Mouse (Mus musculus) CH12.LX (cell line): ENCODE measurements around the gene Hecw2. TPM values are rescaled to one million over a fixed set of nuclear protein-coding genes. Genes with fewer than 3 reads are reported as not detected.

Experiments used
- DNase-seq: peaks from one replicate; pipeline ENCODE4 v3.0.0-alpha.2; 2013; ENCODE audit errors: extremely low read depth
- H3K27ac ChIP-seq: 2 replicates; pipeline ENCODE4 v1.5.1; 2012; ENCODE audit warnings: low read depth, mild to moderate bottlenecking, control low read depth, moderate library complexity; ENCODE audit not compliant: insufficient read depth
- H3K27me3 ChIP-seq: replicated peaks from 2 replicates; pipeline ENCODE3; 2012; ENCODE audit warnings: inconsistent platforms
- H3K36me3 ChIP-seq, 2 experiments: replicated peaks in 1 of 2; 2 replicates each; pipeline versions ENCODE3 to v1.6.1; 2012; ENCODE audit warnings: inconsistent platforms in 1 of 2, low read length in 1 of 2, mild to moderate bottlenecking in 1 of 2, mixed read lengths in 1 of 2, moderate library complexity in 1 of 2; ENCODE audit not compliant: control insufficient read depth in 1 of 2, insufficient read depth in 1 of 2
- H3K4me1 ChIP-seq, 2 experiments: 2 replicates each; pipeline ENCODE4 v1.6.1; 2012; ENCODE audit warnings: inconsistent platforms in 1 of 2, moderate library complexity in 1 of 2; ENCODE audit not compliant: insufficient read depth in 2 of 2, control insufficient read depth in 1 of 2
- H3K4me2 ChIP-seq: 2 replicates; pipeline ENCODE4 v1.6.1; 2012; ENCODE audit warnings: low read depth, mild to moderate bottlenecking, control low read depth; ENCODE audit not compliant: poor library complexity, insufficient read depth, severe bottlenecking
- H3K4me3 ChIP-seq, 3 experiments: fragments of 150-350 bp in 1 of 3; sonication (generic) in 1 of 3; replicated peaks in 1 of 3; 2 replicates each; pipeline versions ENCODE3 to v1.5.1; 2011 to 2012; ENCODE audit warnings: low read depth in 2 of 3, low read length in 2 of 3, mild to moderate bottlenecking in 2 of 3, moderate library complexity in 2 of 3, control low read depth in 1 of 3, improper control_type of control experiment in 1 of 3, inconsistent platforms in 1 of 3, mixed read lengths in 1 of 3; ENCODE audit not compliant: poor library complexity in 1 of 3
- H3K79me2 ChIP-seq: replicated peaks from 2 replicates; pipeline ENCODE4 v1.6.1; 2012; ENCODE audit warnings: mild to moderate bottlenecking, moderate library complexity; ENCODE audit not compliant: control insufficient read depth, poor library complexity, insufficient read depth, severe bottlenecking; ENCODE audit errors: extremely low read depth
- H3K9ac ChIP-seq: 2 replicates; pipeline ENCODE4 v1.6.1; 2012; ENCODE audit warnings: low read depth, mild to moderate bottlenecking, control low read depth, moderate library complexity; ENCODE audit not compliant: insufficient read depth
- H3K9me3 ChIP-seq: replicated peaks from 2 replicates; pipeline ENCODE3; 2012; ENCODE audit warnings: low read length, inconsistent platforms, mixed read lengths
- BHLHE40 ChIP-seq: IDR thresholded peaks from 2 replicates; pipeline ENCODE4 v1.6.1; 2011; ENCODE audit warnings: mild to moderate bottlenecking, low read depth, low read length, improper control_type of control experiment
- CTCF ChIP-seq, 2 experiments: IDR thresholded peaks in 1 of 2; conservative IDR thresholded peaks in 1 of 2; 2 replicates each; pipeline ENCODE4 v1.5.1; 2011 to 2012; ENCODE audit warnings: low read depth in 2 of 2, low read length in 2 of 2, improper control_type of control experiment in 1 of 2, inconsistent platforms in 1 of 2, mild to moderate bottlenecking in 1 of 2, moderate library complexity in 1 of 2
- EP300 ChIP-seq: IDR thresholded peaks from 2 replicates; pipeline ENCODE4 v1.6.1; 2011; ENCODE audit warnings: low read length, improper control_type of control experiment
- ETS1 ChIP-seq: conservative IDR thresholded peaks from 2 replicates; pipeline ENCODE4 v1.6.1; 2012; ENCODE audit warnings: low read depth, mild to moderate bottlenecking, inconsistent platforms, low read length, improper control_type of control experiment, moderate library complexity
- IRF4 ChIP-seq: IDR thresholded peaks from 2 replicates; pipeline ENCODE4 v1.6.1; 2014; ENCODE audit warnings: low read depth, mild to moderate bottlenecking, inconsistent platforms, low read length, improper control_type of control experiment
- JUN ChIP-seq: IDR thresholded peaks from 2 replicates; pipeline ENCODE4 v1.6.1; 2011; ENCODE audit warnings: low read depth, mild to moderate bottlenecking, low read length, improper control_type of control experiment, moderate library complexity; ENCODE audit not compliant: insufficient read depth
- JUND ChIP-seq: conservative IDR thresholded peaks from 2 replicates; pipeline ENCODE4 v1.6.1; 2011; ENCODE audit warnings: low read depth, low read length, improper control_type of control experiment
- KAT2A ChIP-seq: IDR thresholded peaks from 2 replicates; pipeline ENCODE4 v1.6.1; 2012; ENCODE audit warnings: low read length, improper control_type of control experiment, inconsistent platforms; ENCODE audit not compliant: insufficient replicate concordance
- MAX ChIP-seq: IDR thresholded peaks from 2 replicates; pipeline ENCODE4 v1.6.1; 2011; ENCODE audit warnings: low read length, improper control_type of control experiment
- MAZ ChIP-seq: IDR thresholded peaks from 2 replicates; pipeline ENCODE4 v1.6.1; 2012; ENCODE audit warnings: low read depth, mild to moderate bottlenecking, inconsistent platforms, low read length, improper control_type of control experiment, moderate library complexity
- MEF2A ChIP-seq: IDR thresholded peaks from 2 replicates; pipeline ENCODE4 v1.6.1; 2014; ENCODE audit warnings: low read depth, mild to moderate bottlenecking, inconsistent platforms, low read length, improper control_type of control experiment, borderline replicate concordance
- MXI1 ChIP-seq: IDR thresholded peaks from 2 replicates; pipeline ENCODE4 v1.6.1; 2011; ENCODE audit warnings: mild to moderate bottlenecking, low read depth, low read length, improper control_type of control experiment
- MYC ChIP-seq: IDR thresholded peaks from 2 replicates; pipeline ENCODE4 v1.6.1; 2011; ENCODE audit warnings: low read depth, mild to moderate bottlenecking, improper control_type of control experiment, low read length
- NRF1 ChIP-seq: IDR thresholded peaks from 2 replicates; pipeline ENCODE4 v1.6.1; 2014; ENCODE audit warnings: low read depth, mild to moderate bottlenecking, inconsistent platforms, low read length, improper control_type of control experiment, moderate library complexity
- PAX5 ChIP-seq: IDR thresholded peaks from 2 replicates; pipeline ENCODE4 v1.6.1; 2012; ENCODE audit warnings: low read length, inconsistent platforms, mixed read lengths
- POLR2AphosphoS2 ChIP-seq: IDR thresholded peaks from 2 replicates; pipeline ENCODE4 v1.6.1; 2011; ENCODE audit warnings: low read depth, low read length, improper control_type of control experiment
- ZMIZ1 ChIP-seq: IDR thresholded peaks from 2 replicates; pipeline ENCODE4 v1.6.1; 2012; ENCODE audit warnings: low read depth, mild to moderate bottlenecking, inconsistent platforms, low read length, improper control_type of control experiment
- dilution Hi-C: fragments of 300-500 bp; cut with MboI; formaldehyde crosslinking; loops from 2 replicates; pipeline ENCODE4 v1.14.3; 2020; ENCODE audit warnings: low sequenced_read_pairs; ENCODE audit not compliant: extremely low pct_unique_long_range_greater_than_20kb, extremely low pct_ligation_motif_present
- in situ Hi-C: fragments of 300-500 bp; cut with MboI; formaldehyde crosslinking; loops from 3 replicates; pipeline ENCODE4 v1.14.3; 2019; ENCODE audit warnings: low sequenced_read_pairs, low pct_ligation_motif_present, low pct_unique_long_range_greater_than_20kb, mixed read lengths
- polyA plus RNA-seq: library from polyadenylated mRNA; unstranded; fragments of >175 nt; gene quantifications from 2 replicates; pipeline ENCODE4 v1.2.1, GENCODE M21; 2012; ENCODE audit warnings: low read depth; ENCODE audit not compliant: insufficient read length
- total RNA-seq, 2 experiments: library from RNA; depleted of rRNA; stranded (reverse); fragments of 300-350 nt in 1 of 2; fragments of >200 nt in 1 of 2; gene quantifications; 2 replicates each; pipeline ENCODE4 v1.2.3; 2012 to 2014

Gene Hecw2
- total and polyA plus RNA-seq, 3 experiments = 0.05 to 0.59 (median 0.14) TPM

DNA sequence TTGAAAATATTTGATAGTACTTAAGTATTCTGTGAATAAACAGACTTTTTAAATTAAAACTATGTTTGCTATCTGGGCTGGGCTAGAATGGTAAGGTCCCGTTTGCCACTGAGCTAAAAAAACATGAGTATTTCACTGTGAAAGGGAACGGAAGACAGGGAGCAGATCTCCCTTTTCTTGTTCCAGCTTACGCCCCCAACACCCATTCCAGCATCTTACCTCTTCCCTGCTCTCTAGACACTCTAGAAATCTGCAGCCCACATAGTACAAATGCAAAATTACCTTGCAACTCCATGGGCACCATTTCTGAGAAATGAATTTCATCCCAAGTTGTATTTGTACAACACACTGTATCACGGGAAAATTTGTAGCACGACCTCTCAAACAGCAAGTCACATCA, 49.9 kb downstream of the Hecw2 start:
- DNase-seq = no peak
- dilution Hi-C loops = no loop called here
- H3K9ac ChIP-seq = no peak overlapping the region
- H3K9me3 ChIP-seq = no peaks in the 10 kb centered on the region
- H3K4me3 ChIP-seq = no peak overlapping the region
- no peak overlapping the region for H3K4me2 ChIP-seq
- H3K27me3 ChIP-seq = no peaks in the 10 kb centered on the region
- in situ Hi-C loops = no loop called here
- H3K36me3 ChIP-seq = no peaks in the 10 kb centered on the region
- no peak overlapping the region for H3K27ac ChIP-seq
- no peaks in the 10 kb centered on the region for H3K79me2 ChIP-seq
- TF ChIP-seq MAX (no peak), POLR2AphosphoS2 (no peak), NRF1 (no peak), PAX5 (no peak), KAT2A (no peak)
- TF ChIP-seq, all 38 proteins: peak for 0
- no peaks in the 10 kb centered on the region for H3K4me1 ChIP-seq

DNA sequence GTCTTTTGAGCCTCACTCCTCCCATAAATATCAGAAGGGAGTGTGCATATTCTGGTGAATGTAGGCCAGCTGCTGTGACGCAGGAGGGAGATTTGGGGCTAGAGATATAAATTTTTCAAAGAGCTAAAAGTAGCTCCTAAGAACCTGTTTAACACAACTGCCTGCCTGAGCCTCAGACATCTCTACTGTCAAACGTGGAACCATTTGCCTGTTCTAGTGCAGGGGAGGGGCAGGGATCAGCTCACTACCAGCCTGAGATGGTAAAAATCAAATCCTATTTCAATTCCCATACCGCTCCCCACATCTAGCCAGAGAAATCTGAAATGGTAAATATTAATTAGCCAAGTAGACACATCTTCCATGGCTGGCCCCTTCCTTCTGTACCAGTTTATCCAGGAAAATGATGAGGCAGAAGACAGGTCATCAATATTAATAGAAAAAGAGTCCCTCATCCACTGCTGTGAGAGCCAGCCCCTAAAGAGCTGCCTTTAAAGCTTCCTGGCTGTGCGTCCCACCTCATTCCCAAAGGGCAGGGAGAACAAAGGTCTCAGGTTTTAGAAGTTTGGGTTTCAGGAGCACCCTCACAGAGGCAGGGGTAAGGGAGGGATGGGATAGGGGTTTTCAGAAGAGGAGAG, 61.0 kb downstream of the Hecw2 start:
- no peaks in the 10 kb centered on the region for H3K27me3 ChIP-seq
- no peak for DNase-seq
- no peak overlapping the region for H3K4me3 ChIP-seq
- H3K4me2 ChIP-seq = no peak overlapping the region
- in situ Hi-C loops = no loop called here
- TF ChIP-seq MYC = no peak
- TF ChIP-seq ZMIZ1 = no peak
- no peaks in the 10 kb centered on the region for H3K9me3 ChIP-seq
- dilution Hi-C loops = no loop called here
- H3K9ac ChIP-seq = no peak overlapping the region
- H3K4me1 ChIP-seq = peaks cover 6 to 9% of the 10 kb centered on the region in 2 experiments; a peak in 3 of 4 replicates
- H3K27ac ChIP-seq = no peak overlapping the region
- no peaks in the 10 kb centered on the region for H3K36me3 ChIP-seq
- no peaks in the 10 kb centered on the region for H3K79me2 ChIP-seq

DNA sequence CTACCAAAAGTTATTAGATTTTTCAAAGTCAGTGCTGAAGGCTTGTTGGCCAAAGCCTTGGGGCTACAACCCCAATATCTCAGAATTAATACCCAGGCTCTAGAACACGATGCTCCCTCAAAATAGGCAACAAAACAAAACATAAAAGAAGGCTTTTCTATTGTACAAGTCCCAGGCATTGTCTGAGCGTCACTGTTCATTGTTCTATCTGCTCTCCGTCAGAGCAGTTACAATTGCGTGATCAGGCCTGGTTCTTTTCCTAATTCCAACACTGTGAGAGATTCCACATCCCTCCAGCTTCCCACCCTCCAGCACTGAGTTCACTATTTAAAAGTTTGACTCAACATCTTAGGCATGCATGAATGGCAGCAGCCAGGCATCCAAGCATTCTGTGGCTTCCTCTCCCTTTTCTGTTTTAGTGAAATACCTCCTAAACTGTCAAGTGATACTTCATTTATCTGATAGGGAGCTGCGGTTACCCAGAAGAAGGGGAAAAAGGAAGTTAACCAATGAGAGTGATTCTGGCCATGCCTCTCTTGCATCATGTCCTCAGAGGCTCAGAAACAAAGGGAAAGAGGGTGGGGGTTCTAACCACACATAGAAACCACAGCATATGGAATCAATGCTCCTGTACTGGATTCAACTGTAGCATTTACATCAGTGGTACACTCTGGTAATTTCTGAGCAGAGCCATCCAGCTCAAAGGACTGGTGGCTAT, 66.1 kb downstream of the Hecw2 start:
- no peak for TF ChIP-seq JUN
- TF ChIP-seq CTCF (conservative IDR thresholded peaks at IDR 0.05 in 1 of 2, IDR thresholded peaks at IDR 0.05 in 1 of 2; ENCODE audit: low read depth in 2 of 2, low read length in 2 of 2) = no peak
- no peak for TF ChIP-seq PAX5
- peak; percentile 62 for TF ChIP-seq MEF2A
- peak; percentile 53 for TF ChIP-seq EP300
- TF ChIP-seq JUND = 0 out of 2 replicates have a peak, but pooled peaks have one; percentile 23
- TF ChIP-seq MXI1 = no peak
- 0 out of 2 replicates have a peak, but pooled peaks have one; percentile 38 for TF ChIP-seq MAZ
- TF ChIP-seq BHLHE40 = 0 out of 2 replicates have a peak, but pooled peaks have one; percentile 27
- TF ChIP-seq IRF4 = 0 out of 2 replicates have a peak, but pooled peaks have one; percentile 34
- TF ChIP-seq ETS1 = peak; percentile 32
- dilution Hi-C loops = no loop called here
- in situ Hi-C loops = no loop called here

More for the DNA sequence above, 66.1 kb downstream of the Hecw2 start:
- Histone ChIP-seq H3K4me1 (peaks cover 17 to 44% of the 10 kb centered on the region in 2 experiments), H3K36me3 (no peaks in the 10 kb centered on the region), H3K9me3 (no peaks in the 10 kb centered on the region), H3K4me2 (no peak overlapping the region), H3K27ac (peak overlapping the region; percentile 35; the same call in 1 of the 2 replicates), H3K27me3 (no peaks in the 10 kb centered on the region), H3K9ac (no peak overlapping the region), H3K4me3 (no peak overlapping the region), H3K79me2 (no peaks in the 10 kb centered on the region)
- DNase-seq = peak; percentile 61
